Mouse (Mus musculus): ENCODE data around the gene Gm49368.

DNA sequence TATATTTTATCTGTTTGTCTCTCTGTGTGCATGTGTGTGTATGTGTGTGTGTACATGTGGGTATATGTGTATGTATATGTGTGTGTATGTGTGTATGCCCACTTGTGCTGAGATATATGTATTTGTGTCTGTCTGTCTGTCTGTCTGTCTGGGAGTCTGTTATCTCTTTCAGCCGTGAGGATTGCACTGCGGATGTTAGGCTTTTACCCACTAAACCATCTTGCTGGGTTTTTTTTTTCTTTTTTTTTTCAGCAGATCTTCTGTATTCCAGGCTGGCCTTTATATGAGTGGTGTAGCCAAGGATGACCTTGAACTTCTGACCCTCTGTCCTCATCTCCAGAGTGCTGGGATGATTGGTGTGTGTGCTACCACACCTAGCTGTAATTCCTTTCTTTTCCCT lies 13.2 kb upstream of the Gm49368 start:
- TF ChIP-seq CTCF (IDR thresholded peaks at IDR 0.05; ENCODE audit: low read depth) (no peak), EP300 (IDR thresholded peaks at IDR 0.05; ENCODE audit: low read depth) (no peak)

Measured in heart, postnatal 0 days (tissue).